Mouse (Mus musculus): ENCODE measurements at regions not wholly inside any gene's neighbourhood (a gene's known extent, or its start where the extent isn't known, plus 50 kb on each side); places are given as distances from the start of the nearest gene placed in this dataset.

DNA sequence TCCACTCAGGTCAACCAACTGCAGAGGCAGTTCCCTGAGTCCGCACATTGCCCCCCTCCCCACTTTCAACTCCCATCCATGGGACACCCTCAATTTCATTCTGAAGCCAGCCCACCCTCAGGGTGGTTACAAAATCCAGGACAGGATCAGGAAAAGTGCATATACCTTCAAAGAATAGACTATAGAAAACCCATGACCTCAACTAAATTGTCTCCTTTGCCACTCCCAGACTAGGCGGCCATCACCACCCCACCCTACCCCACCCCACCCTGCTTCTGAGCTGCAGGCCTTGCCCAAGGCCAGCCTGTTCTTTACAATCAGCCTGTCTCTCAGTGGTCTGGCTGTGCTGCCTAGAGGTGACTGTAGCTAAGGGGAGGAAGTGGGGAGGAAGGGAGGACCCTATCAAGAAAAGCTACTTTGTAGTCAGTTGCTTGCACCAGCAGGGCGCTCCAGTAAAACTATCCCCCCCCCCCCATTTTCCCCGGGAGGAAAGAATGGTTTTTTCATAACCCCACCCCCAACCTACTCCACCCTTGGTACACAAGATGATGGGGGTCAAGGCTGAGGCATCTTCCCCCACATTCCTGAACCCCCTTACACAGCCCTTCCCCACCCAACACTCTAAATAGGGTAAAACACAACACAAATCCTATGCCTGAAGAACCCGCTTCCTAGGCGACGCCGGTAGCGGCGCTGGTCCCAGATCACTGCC lies 490.9 kb downstream of the Prss52 start:
- DNase-seq (ENCODE audit: low spot score in 2 of 2): no peak

DNA sequence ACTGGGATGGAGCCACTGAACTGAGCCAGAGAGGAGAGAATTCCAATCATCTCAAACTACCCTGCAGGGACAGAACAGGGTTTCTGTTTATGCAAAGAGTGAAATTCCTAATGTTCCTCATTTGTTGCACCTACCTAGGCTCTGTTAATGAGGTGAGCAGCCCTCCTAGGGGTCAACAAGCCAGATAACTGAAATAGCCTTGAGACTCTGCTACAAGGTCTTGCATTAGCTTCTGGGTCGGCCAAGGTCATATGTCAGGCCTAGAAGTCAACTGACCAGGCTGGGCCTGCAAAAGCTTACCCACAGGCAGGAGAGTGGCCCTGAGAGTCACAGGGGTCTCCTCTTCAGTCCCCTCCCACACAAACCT lies 491.4 kb downstream of the Prss52 start:
- DNase-seq (ENCODE audit: low spot score in 2 of 2): no peak

DNA sequence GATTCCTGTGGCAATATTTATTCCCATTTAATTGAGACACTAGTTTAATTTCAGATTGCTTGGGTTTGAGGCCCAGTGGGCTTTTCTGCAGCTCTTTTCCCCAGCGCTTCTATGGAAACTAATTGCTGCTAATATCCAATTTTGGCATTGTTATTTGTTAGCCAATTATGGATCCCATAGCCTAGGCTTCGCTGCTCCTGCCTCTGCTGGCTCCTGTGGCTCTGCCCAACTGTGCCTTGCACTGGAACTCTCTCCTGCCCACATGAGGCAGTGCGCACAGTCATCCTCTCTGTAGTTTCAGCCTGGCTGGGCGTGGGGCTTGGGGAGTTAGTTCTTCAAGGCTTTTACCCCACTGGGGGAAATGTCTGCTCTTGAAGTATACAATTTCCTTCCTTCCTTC lies 491.8 kb downstream of the Prss52 start:
- DNase-seq (ENCODE audit: low spot score in 2 of 2): no peak

DNA sequence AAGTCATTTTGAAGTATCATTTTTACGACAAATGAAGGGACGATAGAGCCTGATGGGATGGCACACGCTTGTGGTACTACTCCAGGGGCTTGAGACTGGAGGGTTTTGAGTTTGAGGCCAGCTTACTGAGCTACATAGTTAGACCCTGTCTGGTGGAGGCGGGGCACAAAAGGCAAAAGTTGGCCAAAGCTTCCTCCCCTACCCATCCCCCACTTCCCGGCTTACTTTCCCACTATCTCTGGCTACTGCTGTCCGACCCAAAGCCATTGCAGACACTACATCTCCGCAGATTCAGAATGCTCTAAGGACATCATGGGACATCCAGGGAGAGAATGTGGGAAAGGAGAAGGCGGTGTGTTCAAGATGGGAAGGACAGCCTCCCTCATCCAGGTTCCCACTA lies 493.1 kb downstream of the Prss52 start:
- DNase-seq (ENCODE audit: low spot score in 2 of 2): no peak

All from natural killer cell, adult 2 months (primary cell).